Mouse (Mus musculus) CD4-positive helper T cell, adult 2 months (primary cell): ENCODE data around the gene Cpeb2.

Experiments used
- DNase-seq: peaks from one replicate; pipeline ENCODE4 v3.0.0-alpha.2; 2012; ENCODE audit warnings: low read depth, missing footprints, low spot score

The Cpeb2 gene

GRCm38 (mm10) chr5:43239141-43239835, 6.3 kb downstream of the Cpeb2 start:
- DNase-seq: no peak

GRCm38 (mm10) chr5:43240729-43241128, 7.8 kb downstream of the Cpeb2 start:
- DNase-seq: no peak

DNA sequence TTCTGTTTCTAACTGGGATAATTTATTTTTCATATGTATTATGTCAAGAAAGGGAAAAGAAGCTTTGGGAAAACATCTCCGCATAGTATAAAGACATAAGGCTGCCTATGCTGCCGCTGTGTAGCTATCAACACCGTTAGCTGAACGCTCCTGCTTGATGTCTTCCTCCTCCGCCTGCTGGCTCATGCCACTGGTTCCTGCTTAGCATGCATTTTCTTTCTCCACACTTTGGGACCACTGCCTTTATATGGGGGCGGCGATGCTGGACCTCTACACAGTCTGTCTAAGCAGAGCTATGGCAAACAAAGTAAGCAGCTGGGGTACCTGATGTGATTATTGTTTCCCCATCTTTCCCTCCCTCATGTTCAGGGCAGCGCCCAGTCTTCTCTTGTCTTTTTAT, 13.3 kb downstream of the Cpeb2 start:
- DNase-seq: no peak

DNA sequence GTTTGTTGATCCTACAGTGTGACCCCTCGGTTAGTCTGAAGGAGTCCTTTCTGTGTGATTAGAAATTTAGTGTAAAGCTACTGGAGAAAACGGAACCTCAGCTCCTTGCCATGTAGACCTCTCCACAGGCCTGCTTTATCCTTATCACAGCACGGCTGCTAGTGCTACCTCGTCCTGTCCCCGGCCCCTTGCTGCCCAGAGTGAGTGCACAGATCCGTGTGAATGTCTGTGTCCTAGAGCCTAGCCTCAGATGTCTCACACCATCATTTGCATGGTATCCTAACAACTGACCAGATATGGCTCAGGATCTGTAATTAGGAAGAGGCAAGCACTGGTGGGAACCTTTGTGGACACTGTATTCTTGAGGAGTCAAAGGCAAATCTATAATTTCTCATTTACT, 14.0 kb downstream of the Cpeb2 start:
- no peak for DNase-seq

DNA sequence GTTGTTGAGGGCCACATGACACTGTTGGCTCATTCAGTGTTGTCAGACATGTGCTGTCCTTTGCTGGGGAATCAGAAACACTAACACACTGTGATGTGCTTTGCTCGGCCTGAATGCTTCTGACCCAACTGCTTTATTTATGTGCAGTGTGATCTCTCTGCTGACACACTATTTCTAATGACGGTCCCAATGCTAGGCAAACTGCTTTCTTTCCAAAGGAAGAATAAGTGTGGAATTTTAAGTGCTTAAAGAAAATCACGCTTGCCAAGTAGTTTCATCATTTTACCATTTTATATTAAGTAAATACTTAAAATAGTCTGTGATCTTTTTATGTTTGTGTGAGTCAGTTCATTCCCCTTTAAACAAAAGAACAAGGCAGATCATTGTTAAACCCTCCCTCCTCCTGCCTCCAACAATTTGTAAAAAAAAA, 15.0 kb downstream of the Cpeb2 start:
- DNase-seq: no peak

DNA sequence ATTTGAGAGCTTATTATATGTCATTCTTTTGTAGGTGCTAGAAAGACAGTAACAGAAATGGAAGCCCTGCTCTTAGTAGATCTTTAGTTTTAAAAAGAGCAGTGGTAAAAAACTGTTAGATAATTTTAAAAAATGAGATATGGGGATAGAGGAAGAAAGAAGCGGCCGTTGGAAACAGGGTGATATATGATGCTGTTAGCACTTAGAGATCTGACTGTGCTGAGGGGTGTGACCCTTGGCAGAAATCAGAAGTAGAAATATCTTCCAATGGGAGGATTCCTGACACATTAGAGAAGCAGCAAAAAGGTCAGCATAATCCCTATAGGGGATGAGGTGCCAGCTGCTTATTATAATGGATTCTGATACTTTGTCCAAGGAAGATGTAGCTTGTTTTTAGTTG, 24.5 kb downstream of the Cpeb2 start:
- DNase-seq: no peak

DNA sequence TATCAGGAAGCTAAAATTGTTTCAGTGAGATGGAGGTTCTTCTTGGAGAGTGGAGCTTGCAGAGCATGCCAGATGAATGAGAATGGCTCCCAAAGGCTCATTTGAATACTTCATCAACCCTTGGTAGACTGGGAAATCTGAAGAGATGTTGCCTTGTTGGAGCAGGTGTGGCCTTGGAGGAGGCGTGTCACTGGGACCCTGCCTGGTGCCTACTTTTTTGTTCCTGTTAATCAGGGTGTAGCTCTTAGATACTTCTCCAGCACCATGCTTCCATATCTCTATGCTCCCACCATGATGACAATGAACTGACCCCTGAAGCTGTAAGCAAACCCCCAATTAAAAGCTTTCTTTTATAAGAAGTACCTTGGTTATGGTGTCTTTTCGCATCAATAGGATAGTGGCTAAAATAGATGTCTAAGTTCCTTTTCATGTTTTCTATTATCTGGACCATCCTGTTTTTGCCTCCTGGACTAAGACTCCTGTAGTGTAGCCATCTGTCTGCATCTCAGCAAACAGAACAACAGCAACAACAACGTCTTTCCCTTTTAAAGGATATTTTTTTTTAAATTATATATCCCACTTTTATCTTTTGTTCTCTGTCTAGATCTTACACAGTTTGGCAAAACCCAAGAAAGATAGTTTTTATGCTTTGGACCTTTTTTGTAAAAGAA, 25.6 kb downstream of the Cpeb2 start:
- DNase-seq: no peak

- DNase-seq: no peak
Measured at GRCm38 (mm10) chr5:43261814-43262213, 28.8 kb downstream of the Cpeb2 start.

DNA sequence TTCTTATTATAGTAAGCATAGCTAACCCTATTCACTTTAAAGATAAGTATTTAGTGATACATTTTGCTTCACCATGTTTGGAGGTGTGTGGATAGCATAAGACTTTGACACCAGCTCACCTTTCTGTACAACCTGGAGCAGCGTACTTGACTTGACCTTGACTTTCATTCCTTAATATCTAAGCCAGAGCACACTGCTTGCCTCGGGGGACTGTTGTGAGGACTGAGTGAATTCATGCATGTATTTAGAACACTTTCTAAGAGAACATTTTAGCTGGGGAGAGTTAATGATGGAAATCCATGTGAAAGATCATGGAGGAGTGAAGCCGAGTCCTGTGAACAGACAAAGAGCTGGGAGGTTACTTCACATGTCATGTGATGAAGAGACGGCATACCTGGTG, 31.0 kb downstream of the Cpeb2 start:
- DNase-seq: no peak

- no peak for DNase-seq
Measured at GRCm38 (mm10) chr5:43264696-43265095, 31.7 kb downstream of the Cpeb2 start.

DNA sequence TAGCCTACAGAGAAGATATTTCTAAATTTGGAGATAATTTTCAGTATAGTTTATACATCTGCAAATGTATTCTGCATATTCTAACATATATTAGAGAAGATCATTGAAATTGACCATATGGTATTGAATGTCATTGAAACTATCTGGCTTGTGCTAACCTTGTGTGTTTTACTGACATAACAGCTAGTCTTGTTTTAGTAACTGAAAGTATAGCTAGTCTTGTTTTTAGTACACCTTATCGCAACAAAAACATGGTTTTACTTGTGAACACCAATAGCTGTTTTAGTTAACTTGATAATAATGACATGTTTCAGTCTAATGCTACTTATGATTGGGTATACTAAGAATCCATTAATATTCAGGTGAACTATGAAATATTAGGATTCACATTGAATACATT, 45.0 kb downstream of the Cpeb2 start:
- no peak for DNase-seq

- no peak for DNase-seq
Measured at GRCm38 (mm10) chr5:43279774-43280173, 46.8 kb downstream of the Cpeb2 start.

- DNase-seq: no peak
Measured at GRCm38 (mm10) chr5:43285756-43286155, 52.8 kb downstream of the Cpeb2 start.

GRCm38 (mm10) chr5:43289752-43290446, 56.9 kb downstream of the Cpeb2 start:
- DNase-seq: no peak

DNA sequence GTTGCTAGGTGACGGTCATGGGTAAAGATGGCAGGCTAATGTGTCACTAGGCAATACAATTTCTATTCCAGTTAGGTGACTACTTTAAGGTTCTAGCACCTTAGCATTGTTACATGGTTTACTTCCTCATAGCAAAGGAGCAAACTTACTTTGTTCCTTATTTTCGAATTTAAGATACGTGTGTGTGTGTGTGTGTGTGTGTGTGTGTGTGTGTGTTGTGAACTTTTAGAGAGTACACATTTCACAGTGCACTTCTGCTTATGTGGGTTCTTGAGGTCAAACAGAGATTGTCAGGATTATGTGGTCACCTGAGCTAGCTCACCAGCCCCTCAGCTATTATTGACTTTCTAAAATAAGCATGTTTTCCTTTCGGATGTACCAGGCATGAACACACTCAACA, 60.2 kb downstream of the Cpeb2 start:
- no peak for DNase-seq

- no peak for DNase-seq
Measured at GRCm38 (mm10) chr5:43297459-43297858, 64.5 kb downstream of the Cpeb2 start.

DNA sequence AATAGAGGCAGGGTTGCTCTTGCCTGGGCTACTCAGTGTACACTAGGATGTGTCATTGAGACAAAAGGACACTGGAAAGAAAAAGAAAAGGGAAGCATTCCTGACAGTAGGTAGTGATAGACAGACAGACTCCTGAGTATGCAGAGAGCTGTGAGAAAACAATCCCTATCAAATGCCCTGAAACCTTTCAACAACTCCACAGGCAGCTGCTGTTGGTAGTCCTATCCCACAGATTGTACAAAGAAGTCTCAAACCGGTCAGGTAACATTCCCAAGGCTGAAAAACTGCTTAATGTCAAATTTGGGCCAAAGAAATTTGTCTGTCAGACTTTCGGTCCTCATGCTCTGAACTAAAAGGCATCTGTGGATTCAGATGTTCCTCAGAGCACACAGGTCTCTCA, 66.0 kb downstream of the Cpeb2 start:
- no peak for DNase-seq

DNA sequence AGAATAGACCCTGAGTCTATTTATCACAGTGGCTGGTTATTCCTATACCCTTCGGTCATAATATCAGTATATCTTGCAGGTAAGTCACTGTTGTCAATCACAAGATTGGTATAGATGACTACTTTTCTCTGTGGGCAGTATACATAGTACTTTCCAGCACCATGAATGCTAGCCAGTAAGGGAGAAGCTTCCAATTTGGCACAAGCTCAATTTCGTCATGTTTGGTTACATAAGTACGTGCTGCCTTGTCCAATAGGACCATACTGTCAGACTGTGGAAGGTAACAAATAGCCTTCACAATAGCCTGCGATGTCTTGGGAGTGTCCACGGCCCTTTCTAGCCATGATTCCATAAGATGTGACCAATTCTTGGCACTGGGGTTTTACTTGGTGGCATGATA, 67.1 kb downstream of the Cpeb2 start:
- no peak for DNase-seq

DNA sequence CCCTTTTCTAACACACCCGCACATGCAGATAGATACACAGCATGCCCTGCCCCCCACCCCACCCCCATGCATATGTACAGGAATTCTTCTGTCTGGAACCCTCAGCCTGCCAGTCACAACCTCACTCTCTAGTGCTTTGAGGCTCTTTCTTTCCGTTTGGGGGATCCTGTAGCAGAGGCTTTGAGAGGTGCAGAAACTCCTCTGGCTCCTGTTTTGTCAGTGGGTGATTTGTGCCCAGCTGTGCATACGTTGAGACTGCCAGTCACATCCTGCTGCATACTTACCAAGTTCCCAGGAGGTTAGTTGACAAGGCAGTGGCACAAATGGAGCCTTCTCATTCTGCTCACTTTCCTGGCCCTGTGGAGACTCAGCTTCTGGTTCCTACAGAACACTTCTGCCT, 68.0 kb downstream of the Cpeb2 start:
- no peak for DNase-seq

DNA sequence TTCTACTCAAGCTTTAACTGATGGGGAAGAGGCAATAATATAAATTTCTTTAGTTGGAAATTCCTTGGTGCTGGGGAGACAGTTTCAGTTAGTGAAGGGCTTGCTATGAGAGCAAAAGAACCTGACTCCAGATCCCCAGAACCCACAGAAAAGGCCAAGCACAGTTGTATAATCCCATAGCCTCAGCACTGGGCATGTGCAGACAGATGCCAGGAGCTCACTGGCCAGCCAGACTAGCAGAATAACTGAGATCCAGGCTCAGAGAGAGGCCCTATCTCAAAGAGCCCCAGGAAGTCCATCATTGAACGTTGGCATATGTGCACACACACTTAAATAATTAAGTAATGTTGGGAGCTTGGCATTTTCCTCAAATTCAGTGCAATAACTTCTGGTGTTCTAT, 70.5 kb downstream of the Cpeb2 start:
- DNase-seq: no peak

DNA sequence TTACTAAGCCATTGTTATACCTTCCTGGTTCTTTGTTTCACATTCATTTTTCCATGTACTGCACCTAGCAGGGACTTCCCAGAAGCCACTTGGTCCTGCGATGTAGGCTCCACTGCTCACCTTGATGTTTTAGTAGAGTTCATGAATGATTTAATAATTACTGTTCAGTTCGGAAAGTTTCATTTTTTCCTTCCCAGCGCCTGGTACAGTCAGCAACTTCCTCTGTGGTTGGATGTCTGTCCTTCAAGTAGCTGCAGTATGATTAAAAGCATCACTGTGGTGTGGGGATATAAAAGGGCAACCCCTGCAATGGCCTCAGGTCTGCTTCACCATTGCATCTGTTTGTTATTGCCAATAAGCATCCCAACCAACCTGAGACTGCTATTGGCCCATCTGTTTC, 72.5 kb downstream of the Cpeb2 start:
- DNase-seq: no peak

DNA sequence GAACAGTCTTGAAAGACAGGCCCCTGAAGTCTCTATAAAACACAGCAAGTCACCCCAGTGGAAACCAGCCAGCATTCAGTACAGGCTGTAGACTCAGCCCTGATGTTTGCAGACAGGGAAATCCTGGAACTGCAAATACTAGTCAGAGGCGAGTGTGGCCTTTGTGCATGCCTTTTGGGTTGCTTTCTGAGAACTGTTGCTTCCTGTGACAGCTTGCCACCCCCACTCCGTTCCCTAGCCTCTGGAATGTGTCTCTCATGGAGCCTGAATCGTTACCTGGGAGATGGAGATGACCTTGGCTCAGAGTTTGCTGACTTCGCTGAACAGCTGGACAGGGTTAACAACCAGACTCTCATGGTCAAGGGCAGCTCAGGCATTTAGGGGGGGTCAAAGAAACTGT, 77.0 kb downstream of the Cpeb2 start:
- no peak for DNase-seq

DNA sequence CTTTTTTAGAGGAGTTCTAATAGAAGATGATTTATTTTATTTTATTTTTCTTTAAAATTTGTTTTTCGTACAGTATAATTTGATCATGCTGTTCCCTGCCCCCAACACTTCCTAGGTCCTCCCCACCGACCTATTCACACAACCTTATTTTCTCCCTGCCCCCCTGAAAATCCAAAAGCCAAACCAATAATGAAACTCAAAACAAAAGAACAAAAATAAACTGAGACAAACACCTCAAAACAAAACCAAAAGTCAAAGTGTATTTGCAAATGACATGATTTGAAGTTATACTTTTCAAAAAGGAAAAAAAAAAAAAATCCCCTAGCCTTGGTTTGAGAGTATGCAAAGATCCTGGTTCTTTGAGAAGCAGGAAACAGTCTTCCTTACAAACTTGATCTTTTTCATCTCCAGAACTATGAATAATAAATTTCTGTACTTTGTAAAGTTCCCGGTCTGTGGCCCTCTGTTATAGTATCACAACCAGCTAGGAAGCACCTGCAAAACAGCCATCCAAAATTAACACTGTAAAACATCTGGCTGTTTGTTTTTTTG, 91.4 kb downstream of the Cpeb2 start:
- DNase-seq: no peak
